In genomic region chr15:82221104-82221860, GRCm38 (mm10) we compare ENCODE assay signal across 15 mouse cellular contexts. TPM values are rescaled to one million over a fixed set of nuclear protein-coding genes. Genes with fewer than 3 reads are reported as not detected.
DNase-seq lines count a peak whose midpoint lies in the region; ATAC-seq and TF ChIP-seq lines count a peak whose summit lies in the region.
"Had no signal": no experiment of that assay in that cellular context is flagged by ENCODE, and none has a peak within 500 bp of the region (broad histone marks: within the 10 kb centered on the region; RNA-seq: fewer than 3 reads in every experiment).

No protein-coding gene starts in this region.

- WGBS in hindbrain, postnatal 0 days, result 64% methylated on average over 14 of the region's 14 CpGs
- WGBS in hindbrain, embryonic 16.5 days, result 68% methylated on average over 14 of the region's 14 CpGs

- H3K36me3 ChIP-seq in hindbrain, postnatal 0 days (ENCODE audit: insufficient read depth, low read length), result no peaks in the 10 kb centered on the region
- H3K36me3 ChIP-seq in hindbrain, embryonic 16.5 days (ENCODE audit: control insufficient read depth, insufficient read depth, low read length), result no peaks in the 10 kb centered on the region
- H3K36me3 ChIP-seq in testis, adult 2 months (ENCODE audit: control insufficient read depth, insufficient read depth, low read length), result no peaks in the 10 kb centered on the region
- H3K36me3 ChIP-seq: heart, embryonic 13.5 days; limb, embryonic 15.5 days had no signal

- no peak for DNase-seq in hindbrain, postnatal 0 days (ENCODE audit: low spot score)
- DNase-seq in testis, postnatal 14 days (ENCODE audit: low spot score), result no peak
- peak; percentile 40 for DNase-seq in NIH3T3 (ENCODE audit: low read depth)
- DNase-seq in embryo, embryonic 9.5 days (ENCODE audit: extremely low spot score), result no peak
- DNase-seq in heart, adult 8-10 months (ENCODE audit: low spot score), result no peak
- DNase-seq: lung, postnatal 14 days; midbrain, embryonic 14.5 days; right cerebral cortex, postnatal 4 days had no signal

- no peak overlapping the region for H3K4me2 ChIP-seq in hindbrain, postnatal 0 days (ENCODE audit: low read depth, low read length)
- no peak overlapping the region for H3K4me2 ChIP-seq in hindbrain, embryonic 16.5 days (ENCODE audit: low read length)
- H3K4me2 ChIP-seq: heart, embryonic 13.5 days; limb, embryonic 15.5 days had no signal

- TF ChIP-seq POLR2A in testis, adult 2 months (IDR thresholded peaks at IDR 0.05; ENCODE audit: control insufficient read depth, low read depth, low read length), result no peak

- TF ChIP-seq CTCF in hindbrain, postnatal 0 days (IDR thresholded peaks at IDR 0.05; ENCODE audit: low read depth), result peak; percentile 27; the same call in 1 of the 2 replicates
- TF ChIP-seq CTCF in testis, adult 2 months (IDR thresholded peaks at IDR 0.05; ENCODE audit: control insufficient read depth, insufficient read depth, insufficient replicate concordance, low read depth, low read length), result no peak; the same call in 1 of the 2 replicates

- H3K9ac ChIP-seq in hindbrain, postnatal 0 days (replicated peaks; ENCODE audit: low read length), result no peak overlapping the region
- H3K9ac ChIP-seq in hindbrain, embryonic 16.5 days (ENCODE audit: low read depth, low read length), result no peak overlapping the region
- H3K9ac ChIP-seq: heart, embryonic 13.5 days; limb, embryonic 15.5 days had no signal

- H3K27ac ChIP-seq in hindbrain, postnatal 0 days, result no peak overlapping the region
- no peak overlapping the region for H3K27ac ChIP-seq in hindbrain, embryonic 16.5 days (ENCODE audit: low read depth, low read length)
- H3K27ac ChIP-seq in testis, adult 2 months (ENCODE audit: control insufficient read depth, insufficient read depth, low read depth, low read length), result no peak overlapping the region
- H3K27ac ChIP-seq: heart, embryonic 13.5 days; limb, embryonic 15.5 days had no signal

- ATAC-seq in hindbrain, postnatal 0 days, result no peak
- no peak for ATAC-seq in hindbrain, embryonic 16.5 days
- ATAC-seq: inflammation-experienced regulatory T-cells, adult 6 months had no signal

- no peak overlapping the region for H3K4me3 ChIP-seq in hindbrain, postnatal 0 days (ENCODE audit: low read length)
- H3K4me3 ChIP-seq in hindbrain, embryonic 16.5 days (ENCODE audit: low read length), result no peak overlapping the region
- H3K4me3 ChIP-seq in testis, adult 2 months (ENCODE audit: control insufficient read depth, low read depth, low read length), result peak overlapping the region; percentile 53
- H3K4me3 ChIP-seq: heart, embryonic 13.5 days; limb, embryonic 15.5 days had no signal

- H3K4me1 ChIP-seq in hindbrain, postnatal 0 days (ENCODE audit: insufficient read depth, low read length), result peaks cover 14% of the 10 kb centered on the region; the same call in 1 of the 2 replicates
- peaks cover 10% of the 10 kb centered on the region for H3K4me1 ChIP-seq in hindbrain, embryonic 16.5 days (ENCODE audit: control insufficient read depth, insufficient read depth, low read depth, low read length)
- peaks cover 6% of the 10 kb centered on the region for H3K4me1 ChIP-seq in testis, adult 2 months (ENCODE audit: control insufficient read depth, insufficient read depth, low read length)

- H3K9me3 ChIP-seq in hindbrain, postnatal 0 days (ENCODE audit: low read length), result no peaks in the 10 kb centered on the region
- H3K9me3 ChIP-seq in hindbrain, embryonic 16.5 days (ENCODE audit: control insufficient read depth, low read length), result no peaks in the 10 kb centered on the region
- H3K9me3 ChIP-seq: heart, embryonic 13.5 days; limb, embryonic 15.5 days had no signal

- H3K27me3 ChIP-seq in hindbrain, postnatal 0 days (ENCODE audit: insufficient read depth, low read length), result 0 out of 2 replicates have a peak, but pooled peaks cover 3% of the 10 kb centered on the region
- peaks cover 11% of the 10 kb centered on the region for H3K27me3 ChIP-seq in hindbrain, embryonic 16.5 days (replicated peaks; ENCODE audit: control insufficient read depth, insufficient read depth, low read length)
- H3K27me3 ChIP-seq in testis, adult 2 months (ENCODE audit: control insufficient read depth, insufficient read depth, low read length), result no peaks in the 10 kb centered on the region; the same call in 1 of the 2 replicates

RNA-seq across cellular contexts. Expression of gene Tnfrsf13c, which starts 2.9 kb away (rescaled TPM):
- 0.29 and 5.6 TPM in 2 replicates for total RNA-seq in hindbrain, postnatal 0 days (2014; rRNA removed)
- polyA plus RNA-seq in hindbrain, postnatal 0 days (2015; fragmentation: Nextera tagmentation; extraction: Ambion mirVana), result 0.34 and 0.42 TPM in 2 replicates
- 0.10 and 0.31 TPM in 2 replicates for polyA plus RNA-seq in hindbrain, embryonic 16.5 days (2015; fragmentation: Nextera tagmentation; extraction: Ambion mirVana)
- 7.2 and 8.0 TPM in 2 replicates for polyA plus RNA-seq in testis, adult 2 months (2012; rRNA removed)
- total RNA-seq in heart, adult 8-10 months (2022), result under 1 TPM in 1 of 4 experiments, not detected in 3; 0.26 TPM
- total RNA-seq: gastrocnemius, adult 18-20 months had no signal
- polyA plus RNA-seq: midbrain, embryonic 14.5 days had no signal

RNA-seq across cellular contexts. Expression of gene Shisa8, which starts 8.7 kb away (rescaled TPM):
- total RNA-seq in hindbrain, postnatal 0 days (2014; rRNA removed), result 34.7 and 36.0 TPM in 2 replicates
- 7.5 and 9.2 TPM in 2 replicates for polyA plus RNA-seq in hindbrain, postnatal 0 days (2015; fragmentation: Nextera tagmentation; extraction: Ambion mirVana)
- polyA plus RNA-seq in hindbrain, embryonic 16.5 days (2015; fragmentation: Nextera tagmentation; extraction: Ambion mirVana), result 3.4 and 4.2 TPM in 2 replicates
- polyA plus RNA-seq in testis, adult 2 months (2012; rRNA removed), result 0.31 and 0.61 TPM in 2 replicates
- total RNA-seq in heart, adult 8-10 months (2022), result under 1 TPM in 1 of 4 experiments, not detected in 3; 0.26 TPM
- total RNA-seq: gastrocnemius, adult 18-20 months had no signal
- polyA plus RNA-seq: inflammation-experienced regulatory T-cells, adult 6 months had no signal

RNA-seq across cellular contexts. Expression of gene Cenpm, which starts 23.3 kb away (rescaled TPM):
- 15.0 and 16.2 TPM in 2 replicates for total RNA-seq in hindbrain, postnatal 0 days (2014; rRNA removed)
- 23.0 and 27.6 TPM in 2 replicates for polyA plus RNA-seq in hindbrain, postnatal 0 days (2015; fragmentation: Nextera tagmentation; extraction: Ambion mirVana)
- polyA plus RNA-seq in hindbrain, embryonic 16.5 days (2015; fragmentation: Nextera tagmentation; extraction: Ambion mirVana), result 20.0 and 24.0 TPM in 2 replicates
- 14.6 and 21.3 TPM in 2 replicates for polyA plus RNA-seq in testis, adult 2 months (2012; rRNA removed)
- 1 to 10 TPM in 1 of 4 experiments, under 1 TPM in 3; 0.29 to 1.5 (median 0.44) TPM for total RNA-seq in heart, adult 8-10 months (2022)
- total RNA-seq: gastrocnemius, adult 18-20 months had no signal

RNA-seq across cellular contexts. Expression of gene 1500009C09Rik, which starts 30.9 kb away (rescaled TPM):
- total RNA-seq in hindbrain, postnatal 0 days (2014; rRNA removed), result 116 and 127 TPM in 2 replicates
- 12.5 and 13.9 TPM in 2 replicates for polyA plus RNA-seq in hindbrain, postnatal 0 days (2015; fragmentation: Nextera tagmentation; extraction: Ambion mirVana)
- polyA plus RNA-seq in hindbrain, embryonic 16.5 days (2015; fragmentation: Nextera tagmentation; extraction: Ambion mirVana), result 16.7 and 20.3 TPM in 2 replicates
- 7.8 and 9.4 TPM in 2 replicates for polyA plus RNA-seq in testis, adult 2 months (2012; rRNA removed)
- total RNA-seq in heart, adult 8-10 months (2022), result not detected
- total RNA-seq: gastrocnemius, adult 18-20 months had no signal
- polyA plus RNA-seq: heart, embryonic 13.5 days; inflammation-experienced regulatory T-cells, adult 6 months; kidney, embryonic 16.5 days; limb, embryonic 15.5 days had no signal

RNA-seq across cellular contexts. Expression of gene Sept3, which starts 53.4 kb away (rescaled TPM):
- total RNA-seq in hindbrain, postnatal 0 days (2014; rRNA removed), result 393 and 404 TPM in 2 replicates
- polyA plus RNA-seq in hindbrain, postnatal 0 days (2015; fragmentation: Nextera tagmentation; extraction: Ambion mirVana), result 299 and 320 TPM in 2 replicates
- polyA plus RNA-seq in hindbrain, embryonic 16.5 days (2015; fragmentation: Nextera tagmentation; extraction: Ambion mirVana), result 321 and 348 TPM in 2 replicates
- 12.1 and 14.0 TPM in 2 replicates for polyA plus RNA-seq in testis, adult 2 months (2012; rRNA removed)
- total RNA-seq in heart, adult 8-10 months (2022), result under 1 TPM; 0.16 to 0.90 (median 0.44) TPM
- polyA plus RNA-seq: inflammation-experienced regulatory T-cells, adult 6 months had no signal
